Mouse (Mus musculus): ENCODE results near the gene Dis3l.

- TF ChIP-seq CTCF (IDR thresholded peaks at IDR 0.05; ENCODE audit: insufficient read depth, low read length) (no peak), POLR2A (IDR thresholded peaks at IDR 0.05; ENCODE audit: borderline replicate concordance, extremely low read depth, low read depth, low read length) (no peak)
Observed at GRCm38 (mm10) chr9:64386466-64387211, 45.6 kb upstream of the Dis3l start.

Data from lung, adult 2 months (tissue).